Mouse (Mus musculus): ENCODE data around the gene Gzmg. TPM values are rescaled to one million over a fixed set of nuclear protein-coding genes. Genes with fewer than 3 reads are reported as not detected.
"Not testable (repeated sequence)": the region's sequence is repeated elsewhere in the genome, so short reads cannot be mapped to it uniquely, and the experiment has no call there.

Gzmg gene
- polyA plus RNA-seq (2015; fragmentation: Nextera tagmentation; extraction: Ambion mirVana): not detected in 2 replicates

DNA sequence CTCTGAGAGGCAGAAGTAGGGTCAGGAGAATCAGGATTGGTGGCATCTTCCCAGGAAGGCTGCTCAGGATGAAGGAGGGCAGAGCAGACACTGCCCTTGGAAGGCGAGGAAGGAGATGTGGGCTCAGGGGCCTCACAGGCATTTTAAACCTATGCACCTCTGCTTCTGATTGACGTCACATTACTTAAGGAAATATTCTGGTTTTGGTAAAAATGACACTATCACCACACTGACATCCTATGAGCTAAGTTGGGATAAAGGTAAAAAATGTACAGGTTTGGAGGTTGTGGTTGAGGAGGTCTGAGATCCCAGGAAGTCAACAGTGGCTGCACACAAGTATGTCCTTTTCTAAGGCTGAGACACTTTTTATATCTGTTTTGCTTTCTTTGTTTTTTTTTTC is at the start of gene Gzmg:
Gene Gzmg (minus strand): TSS at position 101 of the 400 bp plus-strand sequence.
- H3K36me3 ChIP-seq; H3K4me1 ChIP-seq; H3K27ac ChIP-seq; ATAC-seq (ENCODE audit: insufficient number of reproducible peaks, insufficient read depth, low FRiP score, low TSS enrichment, low read depth); H3K4me3 ChIP-seq; H3K9me3 ChIP-seq; H3K27me3 ChIP-seq; H3K4me2 ChIP-seq; H3K9ac ChIP-seq: not testable (repeated sequence)
- 82% methylated on average over 2 of the region's 2 CpGs for WGBS

DNA sequence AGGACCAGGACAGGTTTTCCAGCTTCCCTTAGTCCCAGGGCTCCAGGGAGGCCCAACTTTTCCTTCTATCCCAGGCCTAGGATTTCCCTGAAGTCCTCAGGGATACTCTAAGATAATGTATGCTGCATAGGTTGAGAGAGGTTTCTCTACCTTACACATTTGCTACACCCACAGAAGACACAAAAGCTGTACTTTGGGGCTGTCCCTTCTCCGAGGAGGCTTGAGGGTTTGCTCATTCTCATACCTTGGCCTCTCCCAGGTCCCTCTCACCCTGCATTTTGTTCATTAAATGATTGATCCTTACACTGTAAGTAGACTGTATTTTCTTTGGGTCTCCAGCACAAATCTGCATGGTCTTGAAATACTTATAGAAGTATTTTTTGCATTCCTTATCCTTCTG is 46.2 kb upstream of the Gzmg start:
- no peaks in the 10 kb centered on the region for H3K36me3 ChIP-seq
- H3K9ac ChIP-seq: no peak overlapping the region
- H3K4me2 ChIP-seq: no peak overlapping the region
- no peaks in the 10 kb centered on the region for H3K4me1 ChIP-seq
- WGBS: 73% methylated on average over 1 of the region's 1 CpGs
- H3K9me3 ChIP-seq: no peaks in the 10 kb centered on the region
- no peak overlapping the region for H3K4me3 ChIP-seq
- ATAC-seq (ENCODE audit: insufficient number of reproducible peaks, insufficient read depth, low FRiP score, low TSS enrichment, low read depth): no peak
- H3K27ac ChIP-seq: no peak overlapping the region
- H3K27me3 ChIP-seq: no peaks in the 10 kb centered on the region

DNA sequence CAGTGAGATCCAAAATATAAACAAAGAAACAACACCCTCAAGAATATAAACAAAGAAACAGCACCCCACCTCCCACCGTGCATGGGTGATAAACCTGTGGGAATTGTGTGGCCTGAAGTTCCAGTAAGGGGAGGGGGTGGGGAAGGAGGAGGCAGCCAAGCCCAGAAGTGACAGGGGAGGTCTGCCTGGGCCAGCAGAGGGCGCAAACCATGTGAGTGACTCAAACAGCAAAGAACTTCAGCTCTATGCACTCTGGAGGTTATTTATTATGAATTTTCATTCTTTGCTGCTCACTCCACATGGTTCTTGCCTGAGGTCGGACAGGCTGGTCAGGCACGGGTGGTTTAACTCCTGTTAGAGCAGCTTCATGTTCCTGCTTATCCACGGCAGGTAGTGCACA is 45.6 kb upstream of the Gzmg start:
- H3K27me3 ChIP-seq; H3K9me3 ChIP-seq; H3K4me3 ChIP-seq; H3K27ac ChIP-seq; H3K9ac ChIP-seq; H3K4me1 ChIP-seq; ATAC-seq (ENCODE audit: insufficient number of reproducible peaks, insufficient read depth, low FRiP score, low TSS enrichment, low read depth); H3K36me3 ChIP-seq; H3K4me2 ChIP-seq: not testable (repeated sequence)
- WGBS: 32% methylated on average over 5 of the region's 5 CpGs

DNA sequence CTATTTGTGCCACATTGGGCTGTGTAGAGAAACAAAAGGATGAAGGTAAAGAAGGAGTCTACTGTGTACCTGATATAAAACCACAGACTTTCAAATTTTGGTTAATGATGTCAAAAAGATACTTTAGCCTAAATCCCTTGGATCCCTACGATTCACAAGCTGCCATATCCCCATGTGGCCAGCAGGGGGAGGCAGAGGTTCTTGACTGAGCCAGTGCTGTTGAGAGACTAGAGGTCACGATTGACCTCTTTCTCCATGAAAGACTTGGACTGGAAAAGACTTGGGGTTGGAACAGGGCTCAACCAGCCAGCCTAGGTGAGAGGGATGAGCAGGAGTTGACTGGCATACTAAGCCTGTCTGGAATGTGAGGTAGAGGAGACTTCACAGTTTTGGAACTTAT is 44.6 kb upstream of the Gzmg start:
- Histone ChIP-seq H3K27ac (no peak overlapping the region), H3K27me3 (no peaks in the 10 kb centered on the region), H3K4me3 (no peak overlapping the region), H3K4me2 (no peak overlapping the region), H3K36me3 (no peaks in the 10 kb centered on the region), H3K4me1 (no peaks in the 10 kb centered on the region), H3K9ac (no peak overlapping the region), H3K9me3 (no peaks in the 10 kb centered on the region)
- 7% methylated on average over 2 of the region's 2 CpGs for WGBS
- no peak for ATAC-seq (ENCODE audit: insufficient number of reproducible peaks, insufficient read depth, low FRiP score, low TSS enrichment, low read depth)

DNA sequence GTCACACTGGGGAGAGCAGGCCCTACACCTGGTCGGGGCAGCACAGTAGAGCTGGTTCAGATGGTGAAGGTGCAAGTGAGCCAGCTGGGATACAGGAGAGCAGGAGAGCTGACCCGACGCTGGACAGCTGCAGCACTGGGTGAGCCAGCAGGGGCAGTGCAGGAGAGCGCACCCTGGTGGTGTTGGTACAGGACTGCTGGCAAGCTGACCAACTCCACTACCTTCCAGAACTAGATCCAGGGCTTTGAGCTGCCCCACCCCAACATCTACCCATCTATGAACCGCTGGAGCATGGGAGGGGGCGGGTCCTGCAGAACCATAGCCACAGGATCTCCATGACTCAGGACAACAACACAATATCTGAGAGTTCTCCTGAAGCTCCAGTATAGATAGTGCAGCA is 27.6 kb upstream of the Gzmg start:
- H3K4me3 ChIP-seq: no peak overlapping the region
- WGBS: 62% methylated on average over 6 of the region's 6 CpGs
- no peak for ATAC-seq (ENCODE audit: insufficient number of reproducible peaks, insufficient read depth, low FRiP score, low TSS enrichment, low read depth)

DNA sequence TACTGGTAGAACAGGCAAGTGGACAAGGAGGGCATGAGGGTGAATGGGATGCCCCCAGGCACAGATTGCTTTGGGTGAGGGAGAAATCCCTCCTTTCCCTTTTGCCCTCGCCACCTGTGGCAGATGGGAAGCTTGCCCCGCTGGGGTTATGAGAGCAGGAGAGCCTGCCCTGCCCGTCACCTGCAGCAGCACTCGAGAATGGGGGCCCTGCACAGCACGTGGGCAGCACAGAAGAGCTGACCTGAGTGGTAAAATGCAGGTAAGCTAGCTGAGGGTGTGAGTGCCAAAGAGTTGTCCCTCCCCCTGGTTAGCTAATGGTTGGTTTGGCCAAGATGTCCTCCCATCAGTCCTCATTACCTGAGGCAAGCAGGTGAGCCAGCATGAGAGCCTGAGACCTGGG is 27.1 kb upstream of the Gzmg start:
- no peak for ATAC-seq (ENCODE audit: insufficient number of reproducible peaks, insufficient read depth, low FRiP score, low TSS enrichment, low read depth)

More for the DNA sequence above, 27.6 kb upstream of the Gzmg start:
- no peak overlapping the region for H3K4me2 ChIP-seq
- no peaks in the 10 kb centered on the region for H3K36me3 ChIP-seq
- H3K4me1 ChIP-seq: no peaks in the 10 kb centered on the region
- no peak overlapping the region for H3K27ac ChIP-seq
- H3K9me3 ChIP-seq: no peaks in the 10 kb centered on the region
- H3K9ac ChIP-seq: no peak overlapping the region
- no peaks in the 10 kb centered on the region for H3K27me3 ChIP-seq

DNA sequence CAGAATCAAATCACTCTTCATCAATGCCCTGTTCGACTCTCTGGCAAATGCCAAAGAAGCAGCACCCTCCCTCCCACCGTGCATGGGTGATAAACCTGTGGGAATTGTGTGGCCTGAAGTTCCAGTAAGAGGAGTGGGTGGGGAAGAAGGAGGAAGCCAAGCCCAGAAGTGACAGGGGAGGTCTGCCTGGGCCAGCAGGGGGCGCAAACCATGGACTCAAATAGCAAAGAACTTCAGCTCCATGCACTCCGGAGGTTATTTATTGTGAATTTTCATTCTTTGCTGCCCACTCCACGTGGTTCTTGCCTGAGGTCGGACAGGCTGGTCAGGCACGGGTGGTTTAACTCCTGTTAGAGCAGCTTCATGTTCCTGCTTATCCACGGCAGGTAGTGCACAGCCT is 18.3 kb upstream of the Gzmg start:
- H3K27ac ChIP-seq; H3K36me3 ChIP-seq; ATAC-seq (ENCODE audit: insufficient number of reproducible peaks, insufficient read depth, low FRiP score, low TSS enrichment, low read depth); H3K9me3 ChIP-seq; H3K4me2 ChIP-seq; H3K4me1 ChIP-seq; H3K27me3 ChIP-seq; H3K4me3 ChIP-seq; H3K9ac ChIP-seq: not testable (repeated sequence)
- WGBS: 24% methylated on average over 8 of the region's 8 CpGs

More for the DNA sequence above, 27.1 kb upstream of the Gzmg start:
- Histone ChIP-seq H3K4me2 (no peak overlapping the region), H3K27me3 (no peaks in the 10 kb centered on the region), H3K9ac (no peak overlapping the region), H3K9me3 (no peaks in the 10 kb centered on the region), H3K27ac (no peak overlapping the region), H3K36me3 (no peaks in the 10 kb centered on the region), H3K4me1 (no peaks in the 10 kb centered on the region), H3K4me3 (no peak overlapping the region)
- 67% methylated on average over 5 of the region's 5 CpGs for WGBS

DNA sequence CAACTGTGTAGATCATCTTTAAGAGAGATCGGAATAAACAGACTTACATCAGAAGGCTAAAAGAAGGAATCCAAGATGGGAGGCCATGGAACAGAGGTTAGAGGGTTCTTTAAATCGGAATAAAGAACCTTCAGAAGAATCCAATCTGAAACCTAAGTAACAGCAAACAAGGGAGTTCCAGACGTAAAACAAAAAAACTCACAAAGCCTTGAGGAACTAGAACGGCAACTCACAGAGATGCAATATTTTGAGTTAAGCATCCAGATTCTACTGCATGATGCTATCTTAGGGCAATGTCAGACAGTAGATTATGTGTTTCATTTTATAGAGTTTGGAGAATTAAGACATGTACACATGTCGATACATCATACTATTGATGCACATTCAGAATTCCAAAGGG is 15.1 kb upstream of the Gzmg start, which contains the start of gene Gzmn:
Gene Gzmn (minus strand): TSS at position 101 of the 400 bp plus-strand sequence.
- no peak for ATAC-seq (ENCODE audit: insufficient number of reproducible peaks, insufficient read depth, low FRiP score, low TSS enrichment, low read depth)
- Histone ChIP-seq H3K36me3 (no peaks in the 10 kb centered on the region), H3K27ac (no peak within 1 kb of the TSS), H3K9ac (no peak within 1 kb of the TSS), H3K27me3 (no peaks in the 10 kb centered on the region), H3K4me1 (no peaks in the 10 kb centered on the region), H3K4me3 (no peak within 1 kb of the TSS), H3K9me3 (no peaks in the 10 kb centered on the region), H3K4me2 (no peak within 1 kb of the TSS)
- 91% methylated on average over 5 of the region's 5 CpGs for WGBS

DNA sequence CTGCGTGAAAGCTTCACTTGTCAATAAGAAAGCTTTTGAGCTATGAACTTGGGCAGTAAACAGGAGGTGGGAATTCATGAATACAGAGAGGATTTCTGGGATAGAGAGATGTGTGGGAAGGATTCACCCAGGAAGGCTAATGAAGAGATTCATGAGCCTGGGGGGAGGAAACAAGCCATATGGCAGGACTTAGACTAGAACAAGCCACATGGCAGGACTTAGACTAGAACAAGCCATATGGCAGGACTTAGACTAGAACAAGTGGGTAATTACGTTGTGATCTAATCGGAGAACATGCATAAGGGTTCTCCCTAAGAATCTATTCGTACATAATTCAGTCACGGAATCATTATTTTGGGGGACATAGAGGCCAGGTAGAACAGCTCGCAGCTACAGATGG is 14.0 kb upstream of the Gzmg start:
- Histone ChIP-seq H3K9ac (no peak overlapping the region), H3K9me3 (no peaks in the 10 kb centered on the region), H3K27ac (no peak overlapping the region), H3K4me2 (no peak overlapping the region), H3K27me3 (no peaks in the 10 kb centered on the region), H3K4me3 (no peak overlapping the region), H3K36me3 (no peaks in the 10 kb centered on the region), H3K4me1 (no peaks in the 10 kb centered on the region)
- no peak for ATAC-seq (ENCODE audit: insufficient number of reproducible peaks, insufficient read depth, low FRiP score, low TSS enrichment, low read depth)
- 91% methylated on average over 6 of the region's 6 CpGs for WGBS

DNA sequence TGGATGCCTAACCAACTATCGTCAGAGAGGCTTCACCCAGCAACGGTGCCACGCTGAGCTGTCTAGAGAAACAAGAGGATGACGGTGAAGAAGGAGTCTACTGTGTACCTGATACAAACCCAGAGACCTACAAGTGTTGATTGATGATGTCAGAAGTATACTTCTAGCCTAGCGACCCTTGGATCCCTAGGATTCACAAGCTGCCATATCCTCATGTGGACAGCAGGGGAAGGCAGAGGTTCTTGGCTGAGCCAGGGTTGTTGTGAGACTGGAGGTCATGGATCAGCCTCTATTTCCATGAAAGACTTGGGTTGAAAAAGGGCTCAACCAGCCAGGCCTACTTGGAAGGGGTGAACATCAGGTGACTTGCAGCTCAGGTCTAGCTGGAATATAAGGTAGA is 13.4 kb upstream of the Gzmg start:
- H3K4me3 ChIP-seq: no peak overlapping the region
- WGBS: 90% methylated on average over 5 of the region's 5 CpGs
- no peaks in the 10 kb centered on the region for H3K36me3 ChIP-seq
- H3K4me1 ChIP-seq: no peaks in the 10 kb centered on the region
- H3K4me2 ChIP-seq: no peak overlapping the region
- ATAC-seq (ENCODE audit: insufficient number of reproducible peaks, insufficient read depth, low FRiP score, low TSS enrichment, low read depth): no peak
- no peaks in the 10 kb centered on the region for H3K27me3 ChIP-seq
- H3K27ac ChIP-seq: no peak overlapping the region
- no peak overlapping the region for H3K9ac ChIP-seq
- no peaks in the 10 kb centered on the region for H3K9me3 ChIP-seq

DNA sequence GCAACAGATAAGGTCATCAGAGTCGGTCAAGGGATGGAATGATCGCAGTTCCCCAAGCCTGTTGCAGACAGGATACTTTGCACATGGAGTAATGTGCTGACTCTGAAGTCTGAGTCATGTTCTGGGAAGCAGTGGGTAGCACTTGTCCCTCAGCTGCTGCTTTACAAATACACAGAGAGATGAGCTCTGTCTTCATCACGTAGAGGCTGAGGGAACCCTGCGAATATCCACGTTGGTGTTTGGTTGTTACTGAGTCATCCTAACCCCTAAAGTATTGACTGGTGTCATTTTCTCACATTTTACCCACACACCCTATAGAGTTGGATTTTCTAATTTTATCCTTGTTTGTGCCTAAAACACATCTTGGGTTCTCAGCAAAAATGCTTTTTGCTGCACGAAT is 8.6 kb upstream of the Gzmg start:
- 77% methylated on average over 6 of the region's 6 CpGs for WGBS
- Histone ChIP-seq H3K9ac (no peak overlapping the region), H3K36me3 (no peaks in the 10 kb centered on the region), H3K27ac (no peak overlapping the region), H3K9me3 (no peaks in the 10 kb centered on the region), H3K4me3 (no peak overlapping the region), H3K4me1 (no peaks in the 10 kb centered on the region), H3K4me2 (no peak overlapping the region), H3K27me3 (no peaks in the 10 kb centered on the region)
- ATAC-seq (ENCODE audit: insufficient number of reproducible peaks, insufficient read depth, low FRiP score, low TSS enrichment, low read depth): no peak

DNA sequence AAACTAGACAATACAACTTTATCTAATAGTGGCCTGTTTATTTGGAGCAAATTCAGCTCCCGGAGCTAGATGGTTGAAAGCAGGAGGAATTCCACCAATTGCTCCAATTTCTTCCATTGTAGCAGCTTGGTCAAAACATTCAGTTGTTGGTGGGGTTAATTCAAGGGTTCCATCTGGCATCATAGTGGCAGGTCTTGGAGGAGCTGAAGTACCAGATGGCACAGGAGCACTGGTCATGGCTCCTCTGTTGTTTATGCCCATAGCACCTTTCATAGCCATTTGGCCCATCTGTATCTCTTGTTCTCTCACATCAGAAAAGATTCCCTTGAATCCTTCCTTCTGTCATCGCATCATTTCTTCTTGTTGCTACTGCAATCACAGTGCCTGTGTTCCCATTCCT is 2.7 kb upstream of the Gzmg start:
- Histone ChIP-seq H3K4me1 (no peaks in the 10 kb centered on the region), H3K27me3 (no peaks in the 10 kb centered on the region), H3K4me2 (no peak overlapping the region), H3K27ac (no peak overlapping the region), H3K36me3 (no peaks in the 10 kb centered on the region), H3K9ac (no peak overlapping the region), H3K4me3 (no peak overlapping the region), H3K9me3 (no peaks in the 10 kb centered on the region)
- WGBS: 81% methylated on average over 2 of the region's 2 CpGs
- ATAC-seq (ENCODE audit: insufficient number of reproducible peaks, insufficient read depth, low FRiP score, low TSS enrichment, low read depth): no peak

DNA sequence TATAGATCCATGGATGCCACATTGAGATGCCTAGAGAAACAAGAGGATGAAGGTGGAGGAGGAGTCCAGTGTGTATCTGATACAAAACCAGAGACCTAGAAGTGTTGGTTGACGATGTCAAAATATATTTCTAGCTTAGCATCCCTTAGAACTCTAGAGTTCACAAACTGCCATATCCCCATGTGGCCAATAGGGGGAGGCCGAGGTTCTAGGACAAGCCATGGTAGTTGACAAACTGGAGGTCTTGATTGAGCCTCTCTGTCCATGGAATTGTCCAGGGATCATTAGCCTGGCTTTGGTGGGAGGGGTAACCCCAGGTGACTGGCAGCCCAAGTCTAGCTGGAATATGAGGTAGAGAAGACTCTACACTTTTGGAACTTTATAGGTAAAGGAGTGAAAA is 4.0 kb downstream of the Gzmg start:
- no peak overlapping the region for H3K4me2 ChIP-seq
- no peaks in the 10 kb centered on the region for H3K36me3 ChIP-seq
- ATAC-seq (ENCODE audit: insufficient number of reproducible peaks, insufficient read depth, low FRiP score, low TSS enrichment, low read depth): no peak
- H3K27ac ChIP-seq: no peak overlapping the region
- H3K9me3 ChIP-seq: no peaks in the 10 kb centered on the region
- no peak overlapping the region for H3K4me3 ChIP-seq
- H3K9ac ChIP-seq: no peak overlapping the region
- no peaks in the 10 kb centered on the region for H3K4me1 ChIP-seq
- WGBS: 73% methylated on average over 2 of the region's 2 CpGs
- no peaks in the 10 kb centered on the region for H3K27me3 ChIP-seq
